Mouse (Mus musculus): Measurements from ENCODE around the gene Camkk1. TPM values are rescaled to one million over a fixed set of nuclear protein-coding genes. Genes with fewer than 3 reads are reported as not detected.
A peak's percentile ranks its signal among the peaks of the same experiment; 100 is the strongest.

The Camkk1 gene
- polyA plus RNA-seq, 1 experiment, result 90.0 TPM

DNA sequence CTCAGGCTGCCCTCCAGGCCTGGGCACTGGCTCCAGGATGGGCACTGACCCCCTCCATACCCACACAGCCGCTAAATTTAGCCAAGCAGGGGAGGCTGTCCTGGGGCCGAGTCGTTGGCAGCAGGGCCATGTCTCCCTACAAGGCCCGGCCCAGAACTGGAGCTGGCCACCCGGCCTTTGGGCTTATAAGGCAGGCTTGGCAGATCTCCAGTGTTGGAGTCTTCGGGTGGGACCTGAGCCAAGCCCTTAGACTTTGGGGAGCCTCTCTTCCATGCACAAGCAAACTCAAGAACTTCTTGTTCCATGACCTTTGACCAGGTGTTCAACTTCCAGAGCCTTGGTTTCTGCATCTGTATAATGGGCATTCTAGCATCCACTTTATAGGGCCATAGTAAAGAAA, 22.5 kb upstream of the Camkk1 start:
- TF ChIP-seq POLR2A (IDR thresholded peaks at IDR 0.05; ENCODE audit: extremely low read depth, insufficient read depth, low read length) (no peak), CTCF (IDR thresholded peaks at IDR 0.05; ENCODE audit: extremely low read depth, insufficient read depth, low read length) (no peak)
- Histone ChIP-seq H3K4me1 (ENCODE audit: control insufficient read depth, insufficient read depth, low read length) (no peaks in the 10 kb centered on the region), H3K27ac (ENCODE audit: insufficient read depth, low read length) (no peak overlapping the region), H3K4me3 (ENCODE audit: insufficient read depth, low read length) (no peak overlapping the region)

DNA sequence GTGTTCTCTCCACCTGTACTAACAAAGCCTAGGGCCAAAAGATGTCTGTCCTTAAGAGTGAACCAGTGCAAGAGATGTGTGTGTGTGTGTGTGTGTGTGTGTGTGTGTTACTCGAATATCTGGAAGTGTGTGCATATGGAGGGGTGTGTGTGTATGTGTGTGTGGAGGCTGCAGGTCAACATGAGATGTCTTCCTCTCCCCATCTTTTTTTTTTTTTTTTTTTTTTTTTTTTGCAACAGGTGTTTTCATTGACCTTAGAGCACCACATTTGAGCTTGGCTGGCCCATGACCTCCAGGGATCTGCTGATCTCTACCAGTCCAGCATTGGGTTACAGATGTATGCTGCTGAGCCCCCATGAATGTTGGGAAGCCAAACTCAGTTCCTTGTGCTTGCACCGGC, 22.0 kb upstream of the Camkk1 start:
- H3K27ac ChIP-seq (ENCODE audit: insufficient read depth, low read length), result no peak overlapping the region
- TF ChIP-seq CTCF (IDR thresholded peaks at IDR 0.05; ENCODE audit: extremely low read depth, insufficient read depth, low read length), result no peak
- no peaks in the 10 kb centered on the region for H3K4me1 ChIP-seq (ENCODE audit: control insufficient read depth, insufficient read depth, low read length)
- H3K4me3 ChIP-seq (ENCODE audit: insufficient read depth, low read length), result no peak overlapping the region

DNA sequence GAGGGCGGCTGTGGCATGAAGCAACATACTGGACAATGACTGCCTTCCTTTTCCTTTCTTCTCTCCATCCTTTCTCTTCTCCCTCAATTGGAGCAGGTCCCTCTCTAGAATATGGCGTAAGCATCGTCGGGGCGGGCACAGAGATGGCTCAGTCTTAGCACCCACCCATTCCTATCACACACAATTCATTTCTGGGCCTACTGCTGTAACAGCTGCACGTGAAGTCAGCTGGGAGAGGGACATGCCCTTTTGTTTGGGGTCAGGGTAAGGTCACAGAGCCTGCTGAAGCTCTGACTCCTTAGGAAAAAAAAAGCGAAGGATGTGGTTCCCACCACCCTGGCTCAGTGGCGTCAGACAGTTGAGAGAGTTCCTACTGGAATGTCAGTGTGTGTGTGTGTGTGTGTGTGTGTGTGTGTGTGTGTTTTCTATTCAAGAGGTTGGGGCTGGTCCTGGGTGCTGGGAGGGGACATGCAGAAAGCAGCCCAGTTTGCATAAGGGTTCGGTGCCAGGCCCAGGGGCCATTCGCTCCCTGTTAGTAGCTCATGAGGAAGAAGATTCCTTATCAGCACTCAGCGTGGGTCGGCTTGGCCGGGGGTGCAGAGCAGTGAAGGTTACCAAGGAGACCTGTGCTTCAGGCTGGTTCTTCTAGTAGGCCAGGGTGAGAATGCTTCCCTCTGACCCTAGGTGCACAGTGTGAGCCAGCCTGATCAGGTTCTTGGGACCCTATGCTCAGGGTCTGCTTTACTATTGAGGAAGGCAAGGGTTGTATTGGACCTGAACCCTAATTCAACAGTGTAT, 21.1 kb upstream of the Camkk1 start:
- TF ChIP-seq CTCF (IDR thresholded peaks at IDR 0.05; ENCODE audit: extremely low read depth, insufficient read depth, low read length) (no peak), POLR2A (IDR thresholded peaks at IDR 0.05; ENCODE audit: extremely low read depth, insufficient read depth, low read length) (no peak)
- Histone ChIP-seq H3K27ac (ENCODE audit: insufficient read depth, low read length) (no peak overlapping the region), H3K4me3 (ENCODE audit: insufficient read depth, low read length) (no peak overlapping the region), H3K4me1 (ENCODE audit: control insufficient read depth, insufficient read depth, low read length) (no peaks in the 10 kb centered on the region)

DNA sequence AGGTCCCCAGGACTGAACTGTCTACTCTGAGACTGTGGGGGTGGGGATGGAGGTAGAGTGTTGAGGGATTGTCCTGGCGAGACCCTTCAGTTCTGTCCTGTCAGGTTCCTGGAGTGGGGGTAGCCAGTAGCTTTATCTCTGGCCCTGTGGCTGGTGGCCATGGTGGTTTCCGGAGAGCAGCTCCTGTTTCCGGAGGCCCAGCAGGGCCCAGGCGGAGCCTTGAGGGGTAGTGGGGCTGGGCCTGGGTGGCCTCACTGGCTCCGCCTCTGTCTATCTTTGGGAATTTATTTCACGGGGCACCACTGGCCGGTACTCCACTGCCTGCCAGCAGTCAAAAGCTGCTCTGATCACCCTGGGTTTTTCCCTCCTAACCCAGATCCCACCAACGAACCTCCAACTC, 20.0 kb upstream of the Camkk1 start, which contains the start of gene P2rx1:
Gene P2rx1, plus strand, starts transcription at position 333 of the 400 bp plus-strand sequence.
- TF ChIP-seq POLR2A (IDR thresholded peaks at IDR 0.05; ENCODE audit: extremely low read depth, insufficient read depth, low read length), result no peak
- no peak for TF ChIP-seq CTCF (IDR thresholded peaks at IDR 0.05; ENCODE audit: extremely low read depth, insufficient read depth, low read length)
- no peak within 1 kb of the TSS for H3K27ac ChIP-seq (ENCODE audit: insufficient read depth, low read length)
- no peaks in the 10 kb centered on the region for H3K4me1 ChIP-seq (ENCODE audit: control insufficient read depth, insufficient read depth, low read length)
- no peak within 1 kb of the TSS for H3K4me3 ChIP-seq (ENCODE audit: insufficient read depth, low read length)

DNA sequence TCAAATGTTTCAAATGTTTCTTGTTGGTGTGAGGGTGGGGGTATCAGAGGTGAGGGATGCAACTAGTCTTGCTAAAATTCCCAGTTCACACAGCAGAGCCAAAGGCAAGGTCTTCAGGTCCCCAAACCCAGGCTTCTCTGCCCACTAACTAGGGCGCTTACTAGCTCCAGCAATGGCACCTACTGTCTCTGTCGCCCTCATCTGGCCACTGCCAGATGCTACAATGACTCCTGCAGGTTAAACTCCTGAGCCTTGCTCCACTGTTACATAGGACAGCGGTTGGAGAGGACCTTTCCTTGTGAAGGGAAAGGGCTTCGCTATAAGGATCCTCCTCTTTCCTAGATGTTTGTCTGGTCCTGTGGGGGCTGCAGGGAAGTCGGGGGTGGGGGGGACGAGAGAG, 17.8 kb upstream of the Camkk1 start:
- Histone ChIP-seq H3K4me1 (ENCODE audit: control insufficient read depth, insufficient read depth, low read length) (no peaks in the 10 kb centered on the region), H3K27ac (ENCODE audit: insufficient read depth, low read length) (no peak overlapping the region), H3K4me3 (ENCODE audit: insufficient read depth, low read length) (no peak overlapping the region)
- TF ChIP-seq POLR2A (IDR thresholded peaks at IDR 0.05; ENCODE audit: extremely low read depth, insufficient read depth, low read length) (no peak), CTCF (IDR thresholded peaks at IDR 0.05; ENCODE audit: extremely low read depth, insufficient read depth, low read length) (peak; percentile 97)

DNA sequence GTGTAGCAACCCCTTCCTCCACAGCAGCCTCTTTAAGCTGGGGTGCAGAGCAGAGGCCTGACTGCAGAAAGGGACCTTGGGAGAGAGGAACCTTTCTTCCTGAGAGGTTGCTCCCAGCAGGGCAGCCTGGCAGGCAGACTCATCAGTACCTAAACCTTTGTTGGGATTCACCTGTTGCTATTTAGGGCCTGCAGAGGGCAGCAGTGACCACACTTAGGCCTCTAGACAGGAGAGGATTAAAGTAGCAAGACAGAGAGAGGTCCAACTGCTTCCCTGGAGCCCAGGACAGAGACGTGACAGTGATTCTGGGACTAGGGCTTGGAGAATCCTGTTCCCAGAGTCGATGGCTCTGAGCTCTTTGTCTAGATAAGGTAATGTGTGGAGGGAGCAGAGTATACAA, 12.4 kb upstream of the Camkk1 start:
- Histone ChIP-seq H3K4me1 (ENCODE audit: control insufficient read depth, insufficient read depth, low read length) (no peaks in the 10 kb centered on the region), H3K4me3 (ENCODE audit: insufficient read depth, low read length) (no peak overlapping the region), H3K27ac (ENCODE audit: insufficient read depth, low read length) (no peak overlapping the region)
- TF ChIP-seq CTCF (IDR thresholded peaks at IDR 0.05; ENCODE audit: extremely low read depth, insufficient read depth, low read length) (peak; percentile 88), POLR2A (IDR thresholded peaks at IDR 0.05; ENCODE audit: extremely low read depth, insufficient read depth, low read length) (no peak)

DNA sequence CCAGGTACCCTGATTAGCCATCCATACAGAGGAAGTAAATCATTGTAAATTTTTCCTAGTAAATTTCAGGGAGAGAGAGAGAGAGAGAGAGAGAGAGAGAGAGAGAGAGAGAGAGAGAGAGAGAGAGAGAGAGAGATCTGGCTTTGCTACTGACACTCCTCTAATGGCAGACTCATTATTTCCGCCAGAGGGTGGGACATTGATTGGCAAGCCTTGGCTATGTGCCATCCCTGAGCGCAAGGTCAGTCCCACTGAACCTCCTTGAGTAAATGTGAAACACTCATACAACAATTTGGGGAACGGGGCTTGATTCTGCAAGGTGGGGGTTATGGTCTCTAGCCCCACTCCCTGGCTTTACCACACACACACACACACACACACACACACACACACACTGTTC, 11.7 kb upstream of the Camkk1 start:
- H3K27ac ChIP-seq (ENCODE audit: insufficient read depth, low read length), result no peak overlapping the region
- no peak overlapping the region for H3K4me3 ChIP-seq (ENCODE audit: insufficient read depth, low read length)
- no peak for TF ChIP-seq CTCF (IDR thresholded peaks at IDR 0.05; ENCODE audit: extremely low read depth, insufficient read depth, low read length)
- TF ChIP-seq POLR2A (IDR thresholded peaks at IDR 0.05; ENCODE audit: extremely low read depth, insufficient read depth, low read length), result no peak
- no peaks in the 10 kb centered on the region for H3K4me1 ChIP-seq (ENCODE audit: control insufficient read depth, insufficient read depth, low read length)

DNA sequence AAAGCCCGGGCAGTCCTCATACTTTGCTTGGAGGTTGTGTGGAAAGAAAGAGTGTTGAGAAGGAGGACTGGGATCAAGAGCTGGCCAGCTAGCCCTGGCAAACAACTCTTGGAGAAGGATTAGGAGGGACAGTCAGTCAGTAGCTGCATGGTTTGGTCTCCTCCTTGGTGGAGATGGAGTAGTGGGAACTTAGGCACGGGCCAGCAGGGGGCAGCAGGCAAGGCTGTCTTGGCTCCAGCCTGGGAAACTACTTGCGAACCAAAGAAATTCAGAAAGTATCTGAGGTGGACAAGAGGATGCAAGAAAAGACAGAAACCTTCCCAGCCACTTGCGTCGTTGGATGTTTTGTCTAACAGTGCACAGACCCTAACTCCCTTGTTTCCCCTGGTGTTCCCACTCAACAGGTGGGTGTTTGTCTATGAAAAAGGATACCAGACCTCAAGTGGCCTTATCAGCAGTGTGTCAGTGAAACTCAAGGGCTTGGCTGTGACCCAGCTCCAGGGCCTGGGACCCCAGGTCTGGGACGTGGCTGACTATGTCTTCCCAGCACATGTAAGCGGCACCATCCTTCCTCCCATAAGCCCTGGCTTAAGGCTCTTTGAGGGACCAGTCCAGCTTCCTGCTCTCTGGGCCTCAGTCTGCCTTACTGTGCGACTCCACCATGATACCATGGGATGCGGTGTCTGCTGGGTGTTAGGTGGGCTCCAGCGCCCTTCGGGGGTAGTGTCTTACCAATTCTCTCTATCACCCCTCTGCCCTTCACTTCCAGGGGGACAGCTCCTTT, 10.9 kb upstream of the Camkk1 start:
- Histone ChIP-seq H3K4me3 (ENCODE audit: insufficient read depth, low read length) (no peak overlapping the region), H3K27ac (ENCODE audit: insufficient read depth, low read length) (no peak overlapping the region), H3K4me1 (ENCODE audit: control insufficient read depth, insufficient read depth, low read length) (no peaks in the 10 kb centered on the region)
- TF ChIP-seq POLR2A (IDR thresholded peaks at IDR 0.05; ENCODE audit: extremely low read depth, insufficient read depth, low read length) (no peak), CTCF (IDR thresholded peaks at IDR 0.05; ENCODE audit: extremely low read depth, insufficient read depth, low read length) (peak; percentile 77)

DNA sequence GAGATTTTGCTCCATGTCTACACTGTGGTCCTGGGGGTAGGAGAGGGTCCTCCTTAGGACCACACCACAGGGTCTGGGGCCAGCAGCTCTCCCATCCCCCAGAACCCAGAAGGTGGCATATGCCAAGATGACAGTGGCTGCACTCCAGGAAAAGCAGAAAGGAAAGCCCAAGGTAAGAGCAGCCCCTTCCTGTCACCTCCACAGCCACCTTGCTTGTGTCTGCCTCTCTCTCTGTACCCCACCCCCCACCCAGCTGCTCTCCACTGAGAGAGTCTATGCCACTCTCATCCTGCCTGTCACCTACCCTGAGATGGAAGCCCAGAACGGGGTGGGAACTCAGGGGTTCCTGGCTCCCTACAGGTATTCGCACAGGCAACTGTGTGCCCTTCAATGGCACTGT, 10.0 kb upstream of the Camkk1 start:
- Histone ChIP-seq H3K4me1 (ENCODE audit: control insufficient read depth, insufficient read depth, low read length) (no peaks in the 10 kb centered on the region), H3K27ac (ENCODE audit: insufficient read depth, low read length) (no peak overlapping the region), H3K4me3 (ENCODE audit: insufficient read depth, low read length) (no peak overlapping the region)
- no peak for TF ChIP-seq POLR2A (IDR thresholded peaks at IDR 0.05; ENCODE audit: extremely low read depth, insufficient read depth, low read length)
- TF ChIP-seq CTCF (IDR thresholded peaks at IDR 0.05; ENCODE audit: extremely low read depth, insufficient read depth, low read length), result no peak
